ENCODE assay signal across 26 mouse cellular contexts in genomic region chr8:11783861-11784594, GRCm38 (mm10). TPM values are rescaled to one million over a fixed set of nuclear protein-coding genes. Genes with fewer than 3 reads are reported as not detected.
DNase-seq lines count a peak whose midpoint lies in the region; TF ChIP-seq lines count a peak whose summit lies in the region.
"Had no signal": no experiment of that assay in that cellular context is flagged by ENCODE, and none has a peak within 500 bp of the region (broad histone marks: within the 10 kb centered on the region; RNA-seq: fewer than 3 reads in every experiment).

No protein-coding gene starts in this region.

- intact Hi-C loops in heart, postnatal 36 days (cut with DNase I), result no loop called here

- peaks cover 61% of the 10 kb centered on the region for H3K4me1 ChIP-seq in cerebellum, adult 2 months (ENCODE audit: control insufficient read depth, insufficient read depth, low read length)
- H3K4me1 ChIP-seq: hindbrain, embryonic 10.5 days; intestine, embryonic 15.5 days had no signal

- TF ChIP-seq POLR2A in cerebellum, adult 2 months (IDR thresholded peaks at IDR 0.05; ENCODE audit: borderline replicate concordance, insufficient read depth, low read length), result no peak

- no peaks in the 10 kb centered on the region for H3K27me3 ChIP-seq in cerebellum, adult 2 months (ENCODE audit: control insufficient read depth, insufficient read depth, low read length)
- H3K27me3 ChIP-seq: forebrain, embryonic 13.5 days; hindbrain, embryonic 13.5 days; intestine, embryonic 15.5 days had no signal

- no peak for TF ChIP-seq CTCF in cerebellum, adult 2 months (IDR thresholded peaks at IDR 0.05; ENCODE audit: borderline replicate concordance, insufficient read depth, low read depth, low read length)

- peak overlapping the region; percentile 35 for H3K27ac ChIP-seq in cerebellum, adult 2 months (ENCODE audit: insufficient read depth, low read length)
- H3K27ac ChIP-seq: forebrain, embryonic 10.5 days; forebrain, embryonic 13.5 days; hindbrain, embryonic 10.5 days; hindbrain, embryonic 13.5 days; intestine, embryonic 15.5 days had no signal

- H3K4me3 ChIP-seq in cerebellum, adult 2 months (replicated peaks; ENCODE audit: insufficient read depth, low read depth, low read length), result peak overlapping the region; percentile 23
- H3K4me3 ChIP-seq: forebrain, embryonic 10.5 days; forebrain, embryonic 13.5 days; hindbrain, embryonic 10.5 days; hindbrain, embryonic 13.5 days; intestine, embryonic 15.5 days had no signal

- DNase-seq in cerebellum, adult 2 months, result peak in 1 of 2 experiments; percentile 65
- no peak for DNase-seq in cerebellum, adult 11-12 months
- DNase-seq in cerebellum, adult 9-11 months, result peak; percentile 56
- DNase-seq in cerebellum, postnatal 36 days, result no peak
- peak; percentile 86 for DNase-seq in heart, adult 11 months
- DNase-seq in heart, postnatal 36 days, result no peak
- DNase-seq: adrenal gland, adult 8-10 months; adrenal gland, postnatal 25 days; gastrocnemius, postnatal 10 days; gastrocnemius, postnatal 36 days; kidney, adult 11 months; kidney, adult 8-10 months had no signal

- whole genome bisulfite sequencing in cerebellum, adult 2 months, result 16% methylated on average over 7 of the region's 7 CpGs

RNA-seq across cellular contexts. Expression of gene Tex29, which starts 56.2 kb away (rescaled TPM):
- not detected in 2 replicates for polyA plus RNA-seq in cerebellum, adult 2 months (2012; rRNA removed)
- not detected for total RNA-seq in heart, postnatal 36 days (2021)
- total RNA-seq: adrenal gland, postnatal 25 days; ES-E14; gastrocnemius, adult 18-20 months; gastrocnemius, postnatal 10 days; gastrocnemius, postnatal 36 days; granulocyte monocyte progenitor cell, adult 5-6 weeks; heart, adult 8-10 months had no signal
- polyA plus RNA-seq: activated CD4-positive, CD25-positive, alpha-beta regulatory T cell, adult 4 months; embryonic facial prominence, embryonic 11.5 days; embryonic facial prominence, embryonic 14.5 days; forebrain, embryonic 10.5 days; heart, embryonic 11.5 days; heart, embryonic 14.5 days; intestine, embryonic 15.5 days had no signal

RNA-seq across cellular contexts. Expression of gene Arhgef7, which starts 56.5 kb away (rescaled TPM):
- 134 and 151 TPM in 2 replicates for polyA plus RNA-seq in cerebellum, adult 2 months (2012; rRNA removed)
- 100 to 1,000 TPM; 125 to 130 TPM for total RNA-seq in heart, postnatal 36 days (2021)

Comparison
In these comparisons a context has a peak if more than half of its experiments do, and no peak if none do; other contexts are left out.
1. DNase-seq: peak in cerebellum, adult 9-11 months (single experiment) and heart, adult 11 months (single experiment); none in cerebellum, adult 11-12 months (single experiment), cerebellum, postnatal 36 days (0 of 2) and heart, postnatal 36 days (0 of 2).